Mouse (Mus musculus): ENCODE measurements around the gene Safb2.
A peak's percentile ranks its signal among the peaks of the same experiment; 100 is the strongest.
"Not testable (repeated sequence)": the region's sequence is repeated elsewhere in the genome, so short reads cannot be mapped to it uniquely, and the experiment has no call there.

The Safb2 gene

DNA sequence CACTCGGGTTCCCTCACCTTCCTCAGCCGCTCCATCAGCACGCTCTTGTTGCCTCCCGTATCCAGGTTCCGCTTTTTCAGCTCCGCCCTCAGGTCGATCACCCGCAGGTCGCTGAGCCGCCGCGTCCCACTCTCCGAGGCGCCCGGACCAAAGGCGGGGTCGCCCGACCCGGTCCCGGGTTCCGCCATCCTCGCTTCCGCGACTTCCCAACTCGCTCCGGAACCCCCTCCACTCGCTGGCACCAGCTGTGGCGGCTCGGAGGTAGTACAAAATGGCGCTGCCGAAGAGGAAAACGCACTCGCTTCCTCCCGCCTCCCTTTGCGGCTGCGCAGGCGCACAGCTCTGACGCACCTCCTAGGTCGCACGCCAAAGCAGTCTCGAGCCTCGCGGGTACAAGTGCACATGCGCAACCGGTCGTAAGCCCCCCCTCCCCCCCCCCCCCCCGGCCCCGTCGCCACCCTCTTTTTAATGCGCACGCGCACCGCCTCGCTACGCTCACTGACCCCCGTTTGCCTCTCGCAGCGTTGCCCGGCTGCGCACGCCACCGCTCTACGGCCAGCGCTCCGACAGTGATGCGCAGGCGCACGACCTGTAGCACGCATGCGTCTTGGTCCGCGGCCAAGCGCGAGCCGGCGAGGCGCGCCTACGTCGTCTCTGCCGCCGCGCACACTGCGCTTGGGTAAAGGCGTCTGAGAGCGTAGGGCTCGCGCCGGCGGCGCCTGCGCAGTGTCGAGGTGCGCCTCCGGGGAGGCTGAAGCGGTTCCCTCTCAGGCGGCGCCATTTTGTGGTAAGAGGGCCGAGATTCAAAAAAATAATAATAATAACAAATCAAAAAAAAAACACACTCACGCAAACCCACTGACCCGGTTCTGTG is at the start of gene Safb2, which contains the start of gene Safb:
Safb2 (minus strand) TSS at position 329 of the 874 bp plus-strand sequence.
Safb (plus strand) TSS at position 569 of the 874 bp plus-strand sequence.
- DNase-seq (ENCODE audit: low spot score): peak; percentile 99

- peak; percentile 35 for DNase-seq (ENCODE audit: low spot score)
Measured at GRCm38 (mm10) chr17:56634023-56634422, 49.6 kb upstream of the Safb2 start.

DNA sequence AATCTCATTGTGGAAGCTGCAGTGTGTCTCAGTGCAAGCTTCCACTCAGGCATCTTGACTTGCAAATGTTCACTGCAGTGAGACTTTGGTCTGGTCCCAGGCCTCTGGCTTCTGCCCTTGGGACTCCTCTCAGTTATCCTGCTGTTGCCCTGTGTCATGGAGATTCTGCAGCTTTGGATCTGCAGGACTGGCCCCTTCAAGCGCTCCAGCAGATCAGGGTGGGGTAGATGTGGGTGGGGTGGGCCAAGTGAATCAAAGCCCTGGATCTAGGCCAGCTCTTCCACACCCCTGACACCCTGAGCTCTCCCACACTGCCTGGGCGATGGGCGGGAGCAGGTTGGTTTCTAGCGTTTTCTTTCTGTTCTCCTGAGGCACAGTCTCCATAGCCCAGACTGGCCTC is 47.4 kb upstream of the Safb2 start:
- DNase-seq (ENCODE audit: low spot score): no peak

DNA sequence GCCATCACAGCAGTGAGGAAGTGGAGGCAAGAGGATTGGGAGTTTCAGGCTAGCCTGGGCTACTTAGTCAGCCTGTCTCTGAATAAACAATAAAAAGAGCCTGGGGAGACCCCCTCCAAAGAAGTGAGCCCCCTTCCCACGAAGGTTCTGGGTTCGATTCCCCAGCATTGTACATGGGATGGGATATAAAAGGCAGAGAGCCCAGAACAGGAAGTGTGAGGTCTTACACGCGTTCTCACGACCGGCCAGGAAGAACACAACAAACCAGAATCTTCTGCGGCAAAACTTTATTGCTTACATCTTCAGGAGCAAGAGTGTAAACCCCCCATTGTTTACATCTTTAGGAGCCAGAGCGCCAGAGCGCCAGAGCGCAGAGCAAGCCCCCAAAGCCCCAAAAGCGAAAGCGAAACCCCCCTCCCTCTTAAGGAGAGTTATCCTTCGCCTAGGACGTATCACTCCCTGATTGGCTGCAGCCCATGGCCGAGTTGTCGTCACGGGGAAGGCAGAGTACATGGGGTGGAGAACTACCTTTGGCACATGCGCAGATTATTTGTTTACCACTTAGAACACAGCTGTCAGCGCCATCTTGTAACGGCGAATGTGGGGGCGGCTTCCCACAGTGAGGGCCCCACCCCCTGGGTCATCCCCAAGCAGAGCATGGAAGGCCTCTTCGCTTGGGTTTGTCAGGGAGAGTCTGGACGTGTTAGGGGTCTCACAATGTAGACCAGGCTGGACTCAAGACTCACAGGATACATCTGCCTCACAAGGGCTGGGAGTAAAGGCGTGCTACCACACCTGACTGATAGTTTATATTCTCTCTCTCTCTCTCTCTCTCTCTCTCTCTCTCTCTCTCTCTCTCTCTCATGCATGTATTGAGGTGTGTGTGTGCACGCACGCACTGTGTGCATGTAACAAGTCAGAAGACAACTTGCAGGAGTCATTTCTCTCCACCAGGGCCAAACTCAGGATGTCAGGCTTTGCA is 45.7 kb upstream of the Safb2 start:
- DNase-seq (ENCODE audit: low spot score): not testable (repeated sequence)

GRCm38 (mm10) chr17:56627530-56628277 is 43.3 kb upstream of the Safb2 start, which contains the start of gene Catsperd:
Gene Catsperd (plus strand): TSS chr17:56628143.
- no peak for DNase-seq (ENCODE audit: low spot score)

- DNase-seq (ENCODE audit: low spot score): peak; percentile 96
Measured at GRCm38 (mm10) chr17:56626754-56627470, 42.5 kb upstream of the Safb2 start, which contains the start of gene Lonp1. Gene Lonp1 (minus strand): TSS chr17:56626887.

- no peak for DNase-seq (ENCODE audit: low spot score)
Measured at GRCm38 (mm10) chr17:56626260-56626659, 41.9 kb upstream of the Safb2 start.

DNA sequence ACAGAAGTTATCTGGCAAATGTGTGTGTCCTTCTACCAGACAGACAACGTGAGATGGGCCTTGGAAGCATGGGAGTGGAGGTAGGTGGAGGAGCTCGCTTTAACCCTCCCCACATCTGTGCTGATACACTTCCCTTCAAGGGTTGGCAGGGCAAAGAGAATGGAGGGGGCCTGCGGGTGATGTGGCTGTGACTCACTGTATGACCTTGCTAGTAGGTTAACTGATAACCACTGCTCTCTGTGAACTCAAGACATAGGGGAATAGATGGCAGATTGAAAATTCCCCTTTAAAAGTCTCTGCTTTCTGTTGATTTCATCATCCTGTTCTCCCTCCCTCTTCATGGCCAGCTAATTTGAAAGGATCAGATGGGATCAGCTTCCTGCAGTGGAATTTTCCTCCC is 41.1 kb upstream of the Safb2 start:
- no peak for DNase-seq (ENCODE audit: low spot score)

DNA sequence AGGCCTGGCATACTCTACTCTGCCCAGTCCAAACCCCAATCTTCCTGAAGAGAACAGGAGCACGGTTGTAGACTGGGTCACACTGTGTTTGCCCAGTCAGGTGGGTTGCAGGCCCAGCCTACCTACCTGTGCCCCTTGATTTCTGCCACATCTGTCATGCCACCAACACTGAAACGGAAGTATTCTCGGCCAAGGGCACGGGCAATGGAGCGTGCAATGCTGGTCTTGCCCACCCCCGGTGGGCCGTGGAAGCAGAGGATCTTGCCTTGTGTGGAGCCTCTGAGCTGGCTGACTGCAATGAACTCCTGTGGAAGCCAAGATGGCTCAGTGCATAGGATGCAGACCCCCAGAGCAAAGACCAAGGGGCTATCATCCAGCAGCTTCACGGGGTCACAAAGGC is 33.2 kb upstream of the Safb2 start:
- no peak for DNase-seq (ENCODE audit: low spot score)

DNA sequence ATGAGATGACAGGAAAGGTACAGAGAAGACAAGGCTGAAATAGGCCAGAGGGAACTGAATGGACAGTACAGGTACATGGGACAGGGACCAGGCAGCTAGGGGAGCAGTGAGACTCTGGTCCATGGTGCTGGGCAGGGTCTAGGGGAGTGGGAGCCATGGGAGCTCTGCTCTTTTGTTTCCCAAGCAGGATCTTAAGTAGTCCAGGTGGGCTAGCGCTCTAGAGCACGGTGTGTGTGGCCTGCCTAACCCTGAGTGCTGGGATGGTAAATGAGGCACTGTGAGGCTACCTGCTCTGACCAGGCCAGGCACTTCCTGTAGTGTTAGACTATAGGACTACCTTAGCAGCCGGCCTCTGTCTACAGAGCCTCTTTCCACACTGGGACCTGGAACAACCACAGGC is 32.3 kb upstream of the Safb2 start:
- DNase-seq (ENCODE audit: low spot score): no peak

DNA sequence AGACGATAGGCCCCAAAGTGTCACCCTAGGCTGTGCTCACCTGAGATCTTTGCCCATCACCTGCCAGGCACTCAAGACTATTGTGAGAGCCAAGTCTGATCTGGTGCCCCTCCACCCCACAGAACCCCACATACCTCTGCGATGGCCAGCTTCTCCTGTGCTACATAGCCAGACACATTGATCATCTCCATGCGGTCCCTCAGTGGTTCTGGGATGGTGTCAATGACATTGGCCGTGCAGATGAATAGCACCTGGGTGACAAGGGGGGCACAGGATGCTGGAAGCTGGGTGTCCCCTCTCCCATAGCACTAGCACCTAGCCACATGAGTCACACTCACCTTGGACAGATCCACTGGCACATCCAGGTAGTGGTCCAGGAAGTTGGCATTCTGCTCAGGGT is 31.4 kb upstream of the Safb2 start:
- no peak for DNase-seq (ENCODE audit: low spot score)

DNA sequence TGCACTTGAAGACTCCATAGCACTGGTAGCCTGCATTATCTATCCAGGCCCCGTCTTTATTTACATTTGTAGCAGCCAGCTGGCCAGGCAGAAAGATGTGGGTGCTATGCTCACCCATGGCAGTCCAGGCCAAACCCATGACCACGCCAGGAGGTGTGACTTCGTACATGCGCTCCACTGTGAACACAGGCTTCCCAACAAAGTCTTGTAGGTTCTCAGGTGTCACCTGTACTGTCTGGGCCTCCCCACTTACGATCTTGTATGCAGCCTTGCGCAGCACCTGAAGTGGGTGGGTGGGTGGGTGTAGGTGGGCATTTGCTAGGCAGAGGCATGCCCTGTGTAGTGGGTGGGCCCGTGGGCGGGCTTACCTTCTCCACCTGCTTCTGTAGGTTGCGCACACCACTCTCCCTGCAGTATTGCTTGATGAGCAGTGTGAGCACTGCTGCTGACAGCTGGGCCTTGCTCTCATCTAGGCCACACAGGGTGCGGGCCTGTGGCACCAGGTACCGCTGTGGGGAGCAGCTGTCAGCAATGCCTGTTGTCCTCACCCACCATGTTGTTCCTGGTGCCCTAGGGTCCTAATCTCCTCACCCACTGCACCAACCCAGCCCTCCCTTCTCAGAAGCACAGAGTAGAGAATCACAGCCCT is 30.9 kb upstream of the Safb2 start:
- DNase-seq (ENCODE audit: low spot score): no peak

DNA sequence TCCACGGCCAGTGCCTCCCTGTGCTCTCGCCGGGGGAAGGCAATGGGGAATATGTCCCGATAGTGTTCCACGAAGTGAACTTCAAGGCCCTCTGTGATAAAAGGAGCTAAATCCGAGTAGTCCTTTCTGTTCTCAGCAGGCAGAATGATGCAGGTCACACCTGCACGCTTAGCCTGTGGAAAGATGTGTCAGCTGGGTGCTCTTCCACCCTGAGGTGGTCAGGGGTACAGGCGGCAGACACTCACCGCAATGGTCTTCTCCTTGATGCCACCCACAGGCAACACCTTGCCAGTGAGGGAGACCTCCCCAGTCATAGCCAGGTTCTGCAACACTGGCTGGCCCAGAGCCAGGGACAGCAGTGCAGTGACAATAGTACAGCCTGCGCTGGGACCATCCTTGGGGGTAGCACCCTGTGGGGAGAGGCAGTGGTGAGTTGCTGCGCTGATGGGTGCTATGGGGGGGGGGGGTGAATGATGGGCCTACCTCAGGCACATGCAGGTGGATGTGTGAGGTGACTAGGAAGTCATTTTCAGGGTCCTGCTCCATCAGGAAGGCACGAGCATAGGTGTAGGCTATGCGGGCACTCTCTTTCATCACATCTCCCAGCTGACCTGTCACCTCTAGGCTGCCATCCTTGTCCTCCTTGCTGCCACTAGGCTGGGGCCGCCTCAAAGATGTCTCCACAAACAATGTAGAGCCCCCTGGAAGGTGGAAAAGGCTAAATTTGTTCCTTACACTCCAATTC is 30.2 kb upstream of the Safb2 start:
- DNase-seq (ENCODE audit: low spot score): peak; percentile 43

DNA sequence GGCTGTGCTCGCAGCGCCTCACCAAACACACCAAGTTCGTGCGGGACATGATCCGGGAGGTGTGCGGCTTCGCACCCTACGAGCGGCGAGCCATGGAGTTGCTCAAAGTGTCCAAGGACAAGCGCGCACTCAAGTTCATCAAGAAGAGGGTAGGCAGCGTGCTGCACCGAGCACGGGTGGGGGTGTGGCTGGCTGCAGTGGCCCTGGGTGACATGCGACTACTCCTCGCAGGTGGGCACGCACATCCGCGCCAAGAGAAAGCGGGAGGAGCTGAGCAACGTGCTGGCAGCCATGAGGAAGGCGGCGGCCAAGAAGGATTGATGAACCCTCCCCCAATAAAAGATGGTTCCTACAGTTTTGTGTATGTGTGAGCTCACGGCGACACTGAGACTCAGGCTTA is 29.5 kb upstream of the Safb2 start:
- peak; percentile 54 for DNase-seq (ENCODE audit: low spot score)

GRCm38 (mm10) chr17:56613236-56613844 is 29.0 kb upstream of the Safb2 start, which contains the start of gene Rpl36:
Gene Rpl36 (plus strand): TSS chr17:56613416.
- DNase-seq (ENCODE audit: low spot score): peak; percentile 96

GRCm38 (mm10) chr17:56612565-56612939 is 28.2 kb upstream of the Safb2 start:
- not testable (repeated sequence) for DNase-seq (ENCODE audit: low spot score)

DNA sequence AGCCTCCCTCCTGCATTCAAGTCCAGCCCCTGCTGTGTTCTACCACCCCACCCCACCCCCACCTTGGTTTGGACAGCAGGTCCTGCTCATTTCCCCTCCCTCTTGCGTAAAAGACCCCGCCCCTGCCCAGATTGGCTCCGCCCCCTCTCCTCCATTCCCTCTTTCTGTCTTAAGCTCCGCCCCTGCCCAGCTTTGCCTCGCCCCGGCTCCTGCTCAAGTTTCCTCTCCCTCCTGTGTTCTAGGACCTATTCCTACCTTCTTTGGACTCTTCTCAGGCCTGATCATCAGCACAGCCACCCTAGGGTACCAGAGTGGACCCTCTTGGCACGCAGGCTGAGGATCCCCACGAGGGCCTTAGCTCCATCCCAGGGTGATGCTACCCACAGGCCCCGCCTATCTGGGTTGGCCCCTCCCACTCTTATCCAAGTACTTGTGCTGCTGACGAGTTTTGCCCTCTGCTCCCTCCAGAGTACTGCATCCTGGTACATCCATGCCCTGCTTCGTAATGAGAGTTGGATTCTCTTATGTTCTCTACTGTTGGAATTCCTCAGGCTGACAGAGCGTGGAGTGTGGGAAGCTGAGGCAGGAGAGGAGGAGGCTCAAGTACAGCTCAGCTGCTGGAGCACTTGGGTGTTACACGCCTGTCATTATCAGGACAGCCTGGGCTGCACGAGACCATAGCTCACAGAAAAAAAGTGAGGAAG is 27.6 kb upstream of the Safb2 start:
- no peak for DNase-seq (ENCODE audit: low spot score)

GRCm38 (mm10) chr17:56611323-56611722 is 26.9 kb upstream of the Safb2 start:
- DNase-seq (ENCODE audit: low spot score): no peak
